In genomic region chr6:70406290-70406689, GRCm38 (mm10) we compare ENCODE assay signal across 6 mouse cellular contexts.
DNase-seq lines count a peak whose midpoint lies in the region; ATAC-seq and TF ChIP-seq lines count a peak whose summit lies in the region.
"Not testable (repeated sequence)": the region's sequence is repeated elsewhere in the genome, so short reads cannot be mapped to it uniquely, and the experiment has no call there.

No protein-coding gene starts in this region.

- not testable (repeated sequence) for H3K9me3 ChIP-seq in lung, postnatal 0 days (ENCODE audit: low read length)

- H3K4me1 ChIP-seq in lung, postnatal 0 days (ENCODE audit: insufficient read depth, low read depth, low read length): not testable (repeated sequence)

- H3K4me3 ChIP-seq in left cerebral cortex, adult 2 months; lung, postnatal 0 days (ENCODE audit: low read depth, low read length): not testable (repeated sequence)

- not testable (repeated sequence) for TF ChIP-seq CTCF in left cerebral cortex, adult 2 months (IDR thresholded peaks at IDR 0.05); lung, postnatal 0 days (IDR thresholded peaks at IDR 0.05)

- WGBS in lung, postnatal 0 days: 71% methylated on average over 3 of the region's 3 CpGs

- intact Hi-C loops in left cerebral cortex, adult 2 months (cut with DNase I): loop anchor here (5.0 kb wide), 1 partner anchor 144 kb away; no protein-coding TSS in a partner anchor
- intact Hi-C loops in left cerebral cortex, postnatal 14 days (cut with DNase I): not testable (repeated sequence)

- not testable (repeated sequence) for H3K4me2 ChIP-seq in lung, postnatal 0 days (replicated peaks; ENCODE audit: low read depth, low read length)

- not testable (repeated sequence) for H3K36me3 ChIP-seq in lung, postnatal 0 days (ENCODE audit: insufficient read depth, low read length)

- not testable (repeated sequence) for H3K9ac ChIP-seq in lung, postnatal 0 days (replicated peaks; ENCODE audit: low read depth)

- TF ChIP-seq EP300 in lung, postnatal 0 days (IDR thresholded peaks at IDR 0.05): not testable (repeated sequence)

- H3K27me3 ChIP-seq in lung, postnatal 0 days (replicated peaks; ENCODE audit: insufficient read depth, low read length): not testable (repeated sequence)

- peak overlapping the region; percentile 74 for H3K27ac ChIP-seq in left cerebral cortex, adult 2 months
- H3K27ac ChIP-seq in lung, postnatal 0 days (ENCODE audit: low read length): not testable (repeated sequence)

- peak; percentile 11 for DNase-seq in layer of hippocampus, adult 9-11 months
- peak in 1 of 2 experiments; percentile 8 for DNase-seq in left cerebral cortex, adult 2 months (ENCODE audit: extremely low spot score in 1 of 2, low spot score in 2 of 2)
- peak; percentile 4 to 19 for DNase-seq in left cerebral cortex, postnatal 14 days (ENCODE audit: low spot score in 2 of 2)
- peak; percentile 2 for DNase-seq in lung, postnatal 0 days (ENCODE audit: low spot score)
- peak; percentile 5 for DNase-seq in right cerebral cortex, postnatal 25 days

- peak; percentile 100 for ATAC-seq in frontal cortex, adult (ENCODE audit: low TSS enrichment)
- ATAC-seq in lung, postnatal 0 days: not testable (repeated sequence)
